In genomic region chr2:158733136-158733535, GRCm38 (mm10) we compare ENCODE assay signal across 14 mouse cellular contexts. TPM values are rescaled to one million over a fixed set of nuclear protein-coding genes. Genes with fewer than 3 reads are reported as not detected.
DNase-seq lines count a peak whose midpoint lies in the region; ATAC-seq lines count a peak whose summit lies in the region.
"Had no signal": no experiment of that assay in that cellular context is flagged by ENCODE, and none has a peak within 500 bp of the region (broad histone marks: within the 10 kb centered on the region; RNA-seq: fewer than 3 reads in every experiment).

No protein-coding gene starts in this region.

- DNase-seq in cerebellum, postnatal 14 days: peak; percentile 26 to 40
- no peak for DNase-seq in cerebellum, adult 11 months
- peak; percentile 50 for DNase-seq in left cerebral cortex, postnatal 4 days
- DNase-seq in left cerebral cortex, adult 8-10 months (ENCODE audit: low spot score in 2 of 2): no peak
- DNase-seq in thymus, postnatal 0 days (ENCODE audit: low spot score): peak; percentile 14
- DNase-seq in thymus, postnatal 10 days (ENCODE audit: low spot score in 2 of 2): no peak
- DNase-seq in neural tube, embryonic 10.5 days (ENCODE audit: extremely low spot score, low spot score): no peak
- DNase-seq: adrenal gland, adult 8-10 months; gastrocnemius, postnatal 25 days had no signal

- no peak for ATAC-seq in monocyte, adult 5-6 weeks (replicated peaks; ENCODE audit: insufficient number of reproducible peaks, low FRiP score, low TSS enrichment, poor library complexity, severe bottlenecking)
- ATAC-seq: forebrain, embryonic 14.5 days; intestine, embryonic 16.5 days; liver, embryonic 12.5 days; midbrain, embryonic 15.5 days had no signal

- intact Hi-C loops in left cerebral cortex, postnatal 4 days (cut with DNase I): no loop called here

RNA-seq across cellular contexts. Expression of gene Fam83d, which starts 34.8 kb away (rescaled TPM):
- total RNA-seq in left cerebral cortex, postnatal 4 days (2021): 1 to 10 TPM; 2.7 to 3.3 TPM
- 1 to 10 TPM; 1.2 to 2.5 (median 1.3) TPM for total RNA-seq in left cerebral cortex, adult 8-10 months (2022)
- 18.7 and 19.8 TPM in 2 replicates for polyA plus RNA-seq in thymus, postnatal 0 days (2015; fragmentation: Nextera tagmentation; extraction: Ambion mirVana)
- 1.9 to 2.2 TPM in 2 of 3 replicates, not detected in the other for total RNA-seq in monocyte, adult 5-6 weeks (2017)

Comparison
In these comparisons a context has a peak if more than half of its experiments do, and no peak if none do; other contexts are left out.
1. DNase-seq: peak in cerebellum, postnatal 14 days (2 of 2), left cerebral cortex, postnatal 4 days (single experiment) and thymus, postnatal 0 days (single experiment); none in cerebellum, adult 11 months (single experiment), left cerebral cortex, adult 8-10 months (0 of 2), thymus, postnatal 10 days (0 of 2) and neural tube, embryonic 10.5 days (single experiment).